Mouse (Mus musculus) megakaryocyte, embryonic 14.5 days (primary cell): ENCODE data around the gene Qk.

Experiments
- FLI1 ChIP-seq: IDR thresholded peaks from 2 replicates; pipeline ENCODE4 v1.6.1; 2012; ENCODE audit warnings: low read length, inconsistent platforms, mixed read lengths
- GATA1 ChIP-seq: IDR thresholded peaks from 3 replicates; pipeline ENCODE4 v1.6.1; 2012; ENCODE audit warnings: mixed read lengths, low read length, inconsistent platforms, borderline replicate concordance

DNA sequence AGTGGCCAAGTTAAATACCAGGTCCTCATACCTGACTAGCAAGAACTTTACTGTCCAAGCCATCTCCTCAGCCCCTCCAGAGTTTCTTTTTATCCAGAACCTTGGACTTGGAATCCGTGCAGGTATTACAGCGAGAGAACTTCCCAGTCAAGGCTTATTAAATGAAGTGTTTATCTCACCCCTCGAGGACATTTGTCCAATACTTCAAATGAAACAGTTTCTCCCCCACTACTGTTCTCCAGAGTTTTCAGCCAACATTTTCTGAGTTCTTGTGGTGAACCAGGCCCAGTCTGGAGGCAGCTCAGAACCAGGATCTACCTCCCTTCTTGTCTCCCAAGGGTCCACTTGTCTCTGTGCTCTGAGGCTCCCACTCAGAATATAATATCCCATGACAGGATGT lies 43.5 kb upstream of the Qk start:
- TF ChIP-seq GATA1 (no peak), FLI1 (no peak)
